Mouse (Mus musculus): ENCODE data around the gene Plin5. TPM values are rescaled to one million over a fixed set of nuclear protein-coding genes. Genes with fewer than 3 reads are reported as not detected.
A peak's percentile ranks its signal among the peaks of the same experiment; 100 is the strongest.

Gene Plin5
- polyA plus RNA-seq, 1 experiment from 2014 or later, result 0.31 TPM

- DNase-seq (ENCODE audit: low spot score) (no peak), ATAC-seq (replicated peaks; ENCODE audit: insufficient number of reproducible peaks, low FRiP score, low TSS enrichment, low read depth) (no peak)
- peak overlapping the region; percentile 63 for H3K9ac ChIP-seq (replicated peaks; ENCODE audit: low read length)
- peaks cover 9% of the 10 kb centered on the region for H3K4me1 ChIP-seq (ENCODE audit: control insufficient read depth, insufficient read depth, low read length)
- H3K36me3 ChIP-seq (replicated peaks; ENCODE audit: control insufficient read depth, insufficient read depth, low read depth, low read length), result no peaks in the 10 kb centered on the region
- peaks cover 46% of the 10 kb centered on the region for H3K27me3 ChIP-seq (ENCODE audit: control insufficient read depth, insufficient read depth, low read length)
- H3K4me3 ChIP-seq (ENCODE audit: low read depth, low read length), result peak overlapping the region; percentile 73
- WGBS, result 8% methylated on average over 16 of the region's 21 CpGs
- no peak overlapping the region for H3K27ac ChIP-seq (replicated peaks; ENCODE audit: low read depth, low read length)
- no peaks in the 10 kb centered on the region for H3K9me3 ChIP-seq (replicated peaks; ENCODE audit: control insufficient read depth, low read length)
- H3K4me2 ChIP-seq (ENCODE audit: low read depth, low read length), result peak overlapping the region; percentile 99
These were observed 22.0 kb upstream of the Plin5 start for GRCm38 (mm10) chr17:56139355-56139754.

- no peak for ATAC-seq (replicated peaks; ENCODE audit: insufficient number of reproducible peaks, low FRiP score, low TSS enrichment, low read depth)
- Histone ChIP-seq H3K36me3 (replicated peaks; ENCODE audit: control insufficient read depth, insufficient read depth, low read depth, low read length) (no peaks in the 10 kb centered on the region), H3K9ac (replicated peaks; ENCODE audit: low read length) (no peak overlapping the region), H3K27ac (replicated peaks; ENCODE audit: low read depth, low read length) (no peak overlapping the region), H3K4me3 (ENCODE audit: low read depth, low read length) (no peak overlapping the region), H3K4me2 (ENCODE audit: low read depth, low read length) (peak overlapping the region; percentile 29), H3K4me1 (ENCODE audit: control insufficient read depth, insufficient read depth, low read length) (peaks cover 12% of the 10 kb centered on the region), H3K27me3 (ENCODE audit: control insufficient read depth, insufficient read depth, low read length) (peaks cover 46% of the 10 kb centered on the region), H3K9me3 (replicated peaks; ENCODE audit: control insufficient read depth, low read length) (no peaks in the 10 kb centered on the region)
- DNase-seq (ENCODE audit: low spot score), result no peak
- WGBS, result 11% methylated on average over 25 of the region's 25 CpGs
These were observed 20.6 kb upstream of the Plin5 start for GRCm38 (mm10) chr17:56137839-56138613.

- no peak overlapping the region for H3K4me3 ChIP-seq (ENCODE audit: low read depth, low read length)
- no peak for ATAC-seq (replicated peaks; ENCODE audit: insufficient number of reproducible peaks, low FRiP score, low TSS enrichment, low read depth)
- no peak for DNase-seq (ENCODE audit: low spot score)
- H3K27me3 ChIP-seq (ENCODE audit: control insufficient read depth, insufficient read depth, low read length), result peaks cover 36% of the 10 kb centered on the region
- H3K4me2 ChIP-seq (ENCODE audit: low read depth, low read length), result no peak overlapping the region
- no peak overlapping the region for H3K9ac ChIP-seq (replicated peaks; ENCODE audit: low read length)
- H3K36me3 ChIP-seq (replicated peaks; ENCODE audit: control insufficient read depth, insufficient read depth, low read depth, low read length), result no peaks in the 10 kb centered on the region
- 87% methylated on average over 7 of the region's 7 CpGs for WGBS
- H3K4me1 ChIP-seq (ENCODE audit: control insufficient read depth, insufficient read depth, low read length), result peaks cover 6% of the 10 kb centered on the region; the same call in 1 of the 2 replicates
- H3K9me3 ChIP-seq (replicated peaks; ENCODE audit: control insufficient read depth, low read length), result no peaks in the 10 kb centered on the region
- no peak overlapping the region for H3K27ac ChIP-seq (replicated peaks; ENCODE audit: low read depth, low read length)
These were observed 19.2 kb upstream of the Plin5 start for GRCm38 (mm10) chr17:56136558-56136957.

GRCm38 (mm10) chr17:56134463-56134971 lies 17.1 kb upstream of the Plin5 start:
- no peaks in the 10 kb centered on the region for H3K9me3 ChIP-seq (replicated peaks; ENCODE audit: control insufficient read depth, low read length)
- H3K4me2 ChIP-seq (ENCODE audit: low read depth, low read length), result peak overlapping the region; percentile 45
- ATAC-seq (replicated peaks; ENCODE audit: insufficient number of reproducible peaks, low FRiP score, low TSS enrichment, low read depth) (0 out of 2 replicates have a peak, but pooled peaks have one; percentile 12), DNase-seq (ENCODE audit: low spot score) (peak; percentile 63)
- peak overlapping the region; percentile 1; the same call in 1 of the 2 replicates for H3K9ac ChIP-seq (replicated peaks; ENCODE audit: low read length)
- 0 out of 2 replicates have a peak, but pooled peaks cover 3% of the 10 kb centered on the region for H3K4me1 ChIP-seq (ENCODE audit: control insufficient read depth, insufficient read depth, low read length)
- peak overlapping the region; percentile 14; the same call in 1 of the 2 replicates for H3K4me3 ChIP-seq (ENCODE audit: low read depth, low read length)
- H3K27me3 ChIP-seq (ENCODE audit: control insufficient read depth, insufficient read depth, low read length), result peaks cover 16% of the 10 kb centered on the region
- no peaks in the 10 kb centered on the region for H3K36me3 ChIP-seq (replicated peaks; ENCODE audit: control insufficient read depth, insufficient read depth, low read depth, low read length)
- no peak overlapping the region for H3K27ac ChIP-seq (replicated peaks; ENCODE audit: low read depth, low read length)
- WGBS, result 2% methylated on average over 27 of the region's 27 CpGs

GRCm38 (mm10) chr17:56133457-56134363 lies 16.3 kb upstream of the Plin5 start:
- H3K4me2 ChIP-seq (ENCODE audit: low read depth, low read length), result peak overlapping the region; percentile 40
- ATAC-seq (replicated peaks; ENCODE audit: insufficient number of reproducible peaks, low FRiP score, low TSS enrichment, low read depth) (0 out of 2 replicates have a peak, but pooled peaks have one; percentile 26), DNase-seq (ENCODE audit: low spot score) (peak; percentile 34)
- 19% methylated on average over 18 of the region's 21 CpGs for WGBS
- H3K27me3 ChIP-seq (ENCODE audit: control insufficient read depth, insufficient read depth, low read length), result peaks cover 8% of the 10 kb centered on the region
- no peak overlapping the region; the same call in 1 of the 2 replicates for H3K9ac ChIP-seq (replicated peaks; ENCODE audit: low read length)
- no peak overlapping the region for H3K4me3 ChIP-seq (ENCODE audit: low read depth, low read length)
- H3K36me3 ChIP-seq (replicated peaks; ENCODE audit: control insufficient read depth, insufficient read depth, low read depth, low read length), result no peaks in the 10 kb centered on the region
- H3K4me1 ChIP-seq (ENCODE audit: control insufficient read depth, insufficient read depth, low read length), result 0 out of 2 replicates have a peak, but pooled peaks cover 3% of the 10 kb centered on the region
- H3K9me3 ChIP-seq (replicated peaks; ENCODE audit: control insufficient read depth, low read length), result no peaks in the 10 kb centered on the region
- H3K27ac ChIP-seq (replicated peaks; ENCODE audit: low read depth, low read length), result no peak overlapping the region

GRCm38 (mm10) chr17:56132661-56133060 lies 15.3 kb upstream of the Plin5 start:
- DNase-seq (ENCODE audit: low spot score) (peak; percentile 65), ATAC-seq (replicated peaks; ENCODE audit: insufficient number of reproducible peaks, low FRiP score, low TSS enrichment, low read depth) (no peak)
- H3K9me3 ChIP-seq (replicated peaks; ENCODE audit: control insufficient read depth, low read length), result no peaks in the 10 kb centered on the region
- no peak overlapping the region for H3K4me3 ChIP-seq (ENCODE audit: low read depth, low read length)
- H3K4me1 ChIP-seq (ENCODE audit: control insufficient read depth, insufficient read depth, low read length), result 0 out of 2 replicates have a peak, but pooled peaks cover 3% of the 10 kb centered on the region
- no peak overlapping the region for H3K9ac ChIP-seq (replicated peaks; ENCODE audit: low read length)
- no peaks in the 10 kb centered on the region for H3K36me3 ChIP-seq (replicated peaks; ENCODE audit: control insufficient read depth, insufficient read depth, low read depth, low read length)
- 6% methylated on average over 14 of the region's 14 CpGs for WGBS
- H3K27me3 ChIP-seq (ENCODE audit: control insufficient read depth, insufficient read depth, low read length), result no peaks in the 10 kb centered on the region; the same call in 1 of the 2 replicates
- no peak overlapping the region for H3K27ac ChIP-seq (replicated peaks; ENCODE audit: low read depth, low read length)
- H3K4me2 ChIP-seq (ENCODE audit: low read depth, low read length), result peak overlapping the region; percentile 5; the same call in 1 of the 2 replicates

- Histone ChIP-seq H3K4me3 (ENCODE audit: low read depth, low read length) (no peak overlapping the region), H3K36me3 (replicated peaks; ENCODE audit: control insufficient read depth, insufficient read depth, low read depth, low read length) (no peaks in the 10 kb centered on the region), H3K9ac (replicated peaks; ENCODE audit: low read length) (no peak overlapping the region), H3K27me3 (ENCODE audit: control insufficient read depth, insufficient read depth, low read length) (no peaks in the 10 kb centered on the region; the same call in 1 of the 2 replicates), H3K27ac (replicated peaks; ENCODE audit: low read depth, low read length) (no peak overlapping the region), H3K4me2 (ENCODE audit: low read depth, low read length) (no peak overlapping the region), H3K4me1 (ENCODE audit: control insufficient read depth, insufficient read depth, low read length) (0 out of 2 replicates have a peak, but pooled peaks cover 3% of the 10 kb centered on the region), H3K9me3 (replicated peaks; ENCODE audit: control insufficient read depth, low read length) (no peaks in the 10 kb centered on the region)
- ATAC-seq (replicated peaks; ENCODE audit: insufficient number of reproducible peaks, low FRiP score, low TSS enrichment, low read depth), result no peak
- DNase-seq (ENCODE audit: low spot score), result peak; percentile 62
- WGBS, result 45% methylated on average over 7 of the region's 7 CpGs
These were observed 14.4 kb upstream of the Plin5 start for GRCm38 (mm10) chr17:56131814-56132213.
